Mouse (Mus musculus) forebrain, embryonic 11.5 days (tissue): Measurements from ENCODE around the gene Bbs5. TPM values are rescaled to one million over a fixed set of nuclear protein-coding genes. Genes with fewer than 3 reads are reported as not detected.
"Not testable (repeated sequence)": the region's sequence is repeated elsewhere in the genome, so short reads cannot be mapped to it uniquely, and the experiment has no call there.

Experiments
- ATAC-seq: fragments of 200-750 bp; cut with Nextera tagmentation; replicated peaks from 2 replicates; pipeline ENCODE4 v1.8.0; 2017; ENCODE audit warnings: moderate TSS enrichment; ENCODE audit not compliant: low FRiP score
- DNase-seq: peaks from one replicate; pipeline ENCODE4 v3.0.0-alpha.2; 2017; ENCODE audit warnings: low spot score
- H3K27ac ChIP-seq: fragments of 300-500 bp; sonication (generic); 2 replicates; pipeline ENCODE4 v1.5.1; 2014; ENCODE audit warnings: low read depth, low read length
- H3K27me3 ChIP-seq: fragments of 300-500 bp; sonication (generic); 2 replicates; pipeline ENCODE4 v1.6.1; 2014; ENCODE audit warnings: mild to moderate bottlenecking, low read length, mixed read lengths; ENCODE audit not compliant: control insufficient read depth, insufficient read depth
- H3K36me3 ChIP-seq: fragments of 300-500 bp; sonication (generic); 2 replicates; pipeline ENCODE4 v1.6.1; 2014; ENCODE audit warnings: mild to moderate bottlenecking, low read length, moderate library complexity, mixed read lengths; ENCODE audit not compliant: control insufficient read depth, insufficient read depth
- H3K4me1 ChIP-seq: fragments of 300-500 bp; sonication (generic); replicated peaks from 2 replicates; pipeline ENCODE4 v1.6.1; 2014; ENCODE audit warnings: low read length, mixed read lengths; ENCODE audit not compliant: control insufficient read depth, insufficient read depth
- H3K4me2 ChIP-seq: fragments of 300-500 bp; sonication (generic); 2 replicates; pipeline ENCODE4 v1.6.1; 2014; ENCODE audit warnings: low read depth, mild to moderate bottlenecking, low read length, moderate library complexity, mixed read lengths; ENCODE audit not compliant: severe bottlenecking
- H3K4me3 ChIP-seq: fragments of 300-500 bp; sonication (generic); 2 replicates; pipeline ENCODE4 v1.5.1; 2014; ENCODE audit warnings: low read depth, low read length
- H3K9ac ChIP-seq: fragments of 300-500 bp; sonication (generic); 2 replicates; pipeline ENCODE4 v1.6.1; 2014; ENCODE audit warnings: low read length
- H3K9me3 ChIP-seq: fragments of 300-500 bp; sonication (generic); 2 replicates; pipeline ENCODE4 v1.6.1; 2016; ENCODE audit warnings: low read length, mixed read lengths; ENCODE audit not compliant: control insufficient read depth
- WGBS: fragments of 180-500 bp; shearing (Covaris S2); extraction: QIAGEN DNeasy Blood & Tissue Kit; methylation state at CpG from one replicate; pipeline ENCODE4 v1.1.7; 2014; 5-methylcytosine and 5-hydroxymethylcytosine counted together
- polyA plus RNA-seq: library from polyadenylated mRNA; unstranded; fragments of >200 nt; fragmentation: Nextera tagmentation; extraction: Ambion mirVana; gene quantifications from 2 replicates; pipeline ENCODE4 v1.2.1, GENCODE M21; 2014

Gene Bbs5
- polyA plus RNA-seq, 1 experiment from 2014 or later = 18.8 TPM

DNA sequence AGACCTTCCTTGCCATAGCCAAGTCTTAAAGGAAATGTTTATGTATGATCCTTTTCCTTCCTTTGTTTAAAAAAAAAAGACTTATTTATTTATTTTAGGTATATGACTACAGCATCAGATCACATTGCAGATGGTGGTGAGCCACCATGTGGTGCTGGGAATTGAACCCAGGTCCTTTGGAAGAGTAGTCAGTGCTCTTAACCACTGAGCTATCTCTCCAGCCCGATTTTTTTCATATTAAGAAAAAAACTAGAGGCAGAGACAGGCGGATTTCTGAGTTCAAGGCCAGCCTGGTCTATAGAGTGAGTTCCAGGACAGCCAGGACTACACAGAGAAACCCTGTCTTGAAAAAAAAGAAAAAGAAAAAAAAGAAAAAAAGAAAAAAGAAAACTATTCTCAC lies 30.2 kb downstream of the Bbs5 start:
- not testable (repeated sequence) for H3K4me1 ChIP-seq, H3K9me3 ChIP-seq, DNase-seq, H3K4me2 ChIP-seq, ATAC-seq, H3K27me3 ChIP-seq, H3K9ac ChIP-seq, H3K36me3 ChIP-seq, H3K4me3 ChIP-seq, H3K27ac ChIP-seq
- WGBS = 80% methylated on average over 2 of the region's 2 CpGs

DNA sequence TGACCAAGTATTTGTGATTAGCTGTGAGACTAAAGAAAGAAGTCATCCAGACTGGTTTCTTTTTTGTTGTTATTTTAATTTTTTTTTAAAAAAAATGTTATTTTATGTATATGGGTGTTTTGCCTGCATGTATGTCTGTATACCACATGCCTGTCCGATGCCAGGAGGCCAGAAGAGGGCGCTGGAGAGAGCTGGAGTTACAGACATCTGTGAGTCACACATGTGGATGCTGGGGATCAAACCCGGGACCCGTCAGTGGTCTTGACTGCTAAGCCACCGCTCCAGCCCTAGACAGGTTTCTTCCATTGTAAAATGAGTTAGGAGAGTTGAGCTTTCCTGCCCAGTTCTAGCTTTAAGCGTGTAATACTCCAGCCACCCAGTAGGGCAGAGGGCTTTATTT lies 33.0 kb downstream of the Bbs5 start:
- Histone ChIP-seq H3K4me2 (no peak overlapping the region), H3K9ac (no peak overlapping the region), H3K27ac (no peak overlapping the region), H3K36me3 (no peaks in the 10 kb centered on the region), H3K4me1 (no peaks in the 10 kb centered on the region; the same call in 1 of the 2 replicates), H3K9me3 (no peaks in the 10 kb centered on the region), H3K4me3 (no peak overlapping the region), H3K27me3 (no peaks in the 10 kb centered on the region)
- DNase-seq (no peak), ATAC-seq (no peak)
- WGBS = 64% methylated on average over 6 of the region's 6 CpGs

DNA sequence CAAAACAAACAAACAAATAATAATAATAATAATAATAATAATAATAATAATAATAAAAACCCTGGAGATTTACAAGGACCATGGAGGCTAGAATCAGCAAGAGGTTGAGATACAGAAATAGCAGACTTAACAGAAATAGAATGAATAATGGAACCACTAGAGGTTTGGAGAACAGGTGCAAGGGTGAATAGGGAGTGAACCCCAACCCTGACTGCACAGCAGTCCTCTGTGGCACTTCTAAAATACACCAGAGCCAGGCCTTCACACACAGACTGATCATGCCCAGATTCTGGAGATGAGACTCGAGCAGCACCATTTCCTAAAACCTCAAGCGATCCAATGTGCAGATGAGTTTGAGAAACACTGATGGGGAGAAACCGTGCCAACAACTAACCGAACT lies 35.0 kb downstream of the Bbs5 start:
- Histone ChIP-seq H3K4me3 (no peak overlapping the region), H3K4me1 (no peaks in the 10 kb centered on the region; the same call in 1 of the 2 replicates), H3K9ac (no peak overlapping the region), H3K27me3 (no peaks in the 10 kb centered on the region), H3K9me3 (no peaks in the 10 kb centered on the region), H3K4me2 (no peak overlapping the region), H3K36me3 (no peaks in the 10 kb centered on the region), H3K27ac (no peak overlapping the region)
- DNase-seq (no peak), ATAC-seq (no peak)
- WGBS = 95% methylated on average over 4 of the region's 4 CpGs

DNA sequence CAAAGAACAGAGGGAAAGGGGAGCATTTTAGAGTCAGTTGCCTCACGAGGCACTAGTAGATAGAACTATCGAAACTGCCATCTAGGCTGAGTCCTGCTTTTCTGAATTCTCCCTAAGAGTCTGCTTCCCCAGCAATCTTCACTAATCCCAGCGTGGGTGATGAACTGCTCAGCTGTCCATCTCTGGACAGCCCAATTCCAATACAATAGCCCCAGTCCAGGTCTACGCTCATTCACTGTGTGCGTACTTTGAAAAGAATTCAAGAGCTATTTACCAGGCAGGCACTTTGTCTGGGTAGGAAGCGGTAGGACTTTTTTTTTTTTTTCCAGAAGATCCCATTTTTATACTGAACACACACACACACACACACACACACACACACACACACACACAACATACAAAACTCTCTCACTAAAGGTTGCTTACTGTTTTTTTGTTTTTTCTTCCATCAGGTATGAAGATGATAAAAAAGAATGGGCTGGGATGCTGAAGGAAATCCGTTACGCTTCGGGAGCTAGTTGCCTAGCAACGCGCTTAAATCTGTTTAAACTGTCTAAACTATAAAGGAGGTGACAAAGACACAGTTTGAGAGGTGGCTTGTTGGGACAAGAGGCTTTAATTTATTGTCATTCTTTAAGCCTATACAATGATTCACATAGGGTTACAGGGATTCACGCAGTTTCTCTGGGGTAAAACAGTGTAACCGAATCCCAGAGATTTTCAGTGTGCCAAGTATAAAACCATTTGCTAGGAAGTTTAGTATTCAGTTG lies 36.2 kb downstream of the Bbs5 start:
- Histone ChIP-seq H3K27me3 (no peaks in the 10 kb centered on the region), H3K36me3 (no peaks in the 10 kb centered on the region), H3K9ac (no peak overlapping the region), H3K4me1 (no peaks in the 10 kb centered on the region; the same call in 1 of the 2 replicates), H3K4me3 (no peak overlapping the region), H3K27ac (no peak overlapping the region), H3K9me3 (no peaks in the 10 kb centered on the region), H3K4me2 (no peak overlapping the region)
- DNase-seq (no peak), ATAC-seq (peak; percentile 51; the same call in 1 of the 2 replicates)
- 28% methylated on average over 13 of the region's 13 CpGs for WGBS

DNA sequence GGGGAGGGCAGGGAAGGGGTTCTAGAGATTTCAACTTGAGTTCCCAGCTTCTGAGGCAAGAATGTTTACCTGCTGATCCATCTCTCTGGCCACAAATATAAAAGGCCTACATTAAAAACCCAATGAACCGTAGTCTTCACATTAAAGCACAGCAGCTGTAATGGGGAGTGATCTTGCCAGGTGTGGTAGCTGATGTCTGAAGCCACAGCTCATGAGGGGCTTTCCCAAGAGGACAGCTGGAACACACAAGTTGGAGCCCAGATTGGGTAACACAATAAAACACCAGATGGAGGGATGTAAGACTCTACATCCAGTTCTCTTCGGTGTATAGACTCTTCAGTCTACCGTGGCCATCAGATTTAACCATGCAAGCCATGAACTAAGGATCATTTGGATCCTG lies 37.5 kb downstream of the Bbs5 start:
- 92% methylated on average over 3 of the region's 3 CpGs for WGBS
- Histone ChIP-seq H3K27me3 (no peaks in the 10 kb centered on the region), H3K4me2 (no peak overlapping the region), H3K27ac (no peak overlapping the region), H3K9me3 (no peaks in the 10 kb centered on the region), H3K9ac (no peak overlapping the region), H3K4me1 (no peaks in the 10 kb centered on the region; the same call in 1 of the 2 replicates), H3K36me3 (no peaks in the 10 kb centered on the region), H3K4me3 (no peak overlapping the region)
- no peak for ATAC-seq
- no peak for DNase-seq

DNA sequence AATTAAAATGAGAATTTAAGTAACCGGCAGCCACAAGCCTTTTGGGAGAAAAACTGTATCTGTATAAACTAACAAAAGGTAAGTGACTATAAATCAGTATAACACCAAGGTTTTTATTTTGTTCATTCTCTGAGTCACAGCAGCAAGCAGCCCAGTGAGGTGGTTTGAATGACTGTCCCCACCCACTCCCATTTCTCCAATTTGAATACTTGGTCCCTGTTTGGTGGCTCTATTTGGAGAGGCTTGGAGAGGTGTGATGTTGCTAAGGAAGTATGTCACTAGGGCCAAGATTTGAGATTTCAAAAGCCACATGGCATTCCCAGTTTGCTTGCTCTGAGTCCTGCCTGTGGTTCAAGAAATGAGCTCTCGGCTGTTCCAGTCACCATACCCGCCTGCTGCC lies 43.2 kb downstream of the Bbs5 start:
- no peaks in the 10 kb centered on the region for H3K36me3 ChIP-seq

DNA sequence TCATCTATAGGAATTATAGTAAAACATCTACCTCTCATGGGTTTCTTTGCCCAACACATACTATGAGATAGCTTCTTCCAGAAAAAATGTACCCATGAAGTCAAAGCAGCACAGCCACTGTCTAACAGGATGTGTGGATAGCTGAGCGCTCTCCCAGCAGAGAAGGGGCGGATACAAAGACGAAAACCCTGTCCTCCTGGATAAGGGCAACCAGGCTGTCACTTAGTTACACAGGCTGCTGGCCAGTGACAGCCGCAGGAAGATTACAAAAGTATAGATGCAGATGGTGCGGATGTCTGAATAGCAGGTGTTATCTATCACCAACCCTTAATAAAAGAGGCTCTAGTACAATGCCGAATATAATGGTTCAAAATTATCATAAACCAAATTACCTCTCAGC lies 43.9 kb downstream of the Bbs5 start:
- no peak overlapping the region for H3K9ac ChIP-seq
- H3K4me1 ChIP-seq = no peaks in the 10 kb centered on the region
- H3K36me3 ChIP-seq = no peaks in the 10 kb centered on the region
- ATAC-seq (no peak), DNase-seq (no peak)
- WGBS = 88% methylated on average over 6 of the region's 6 CpGs
- H3K27ac ChIP-seq = no peak overlapping the region
- H3K4me3 ChIP-seq = no peak overlapping the region
- H3K27me3 ChIP-seq = no peaks in the 10 kb centered on the region
- no peaks in the 10 kb centered on the region for H3K9me3 ChIP-seq
- H3K4me2 ChIP-seq = no peak overlapping the region

More for the DNA sequence above, 43.2 kb downstream of the Bbs5 start:
- Histone ChIP-seq H3K9ac (no peak overlapping the region), H3K4me1 (no peaks in the 10 kb centered on the region), H3K27me3 (no peaks in the 10 kb centered on the region), H3K9me3 (no peaks in the 10 kb centered on the region), H3K27ac (no peak overlapping the region), H3K4me2 (no peak overlapping the region), H3K4me3 (no peak overlapping the region)
- 89% methylated on average over 3 of the region's 3 CpGs for WGBS
- DNase-seq (no peak), ATAC-seq (no peak)

DNA sequence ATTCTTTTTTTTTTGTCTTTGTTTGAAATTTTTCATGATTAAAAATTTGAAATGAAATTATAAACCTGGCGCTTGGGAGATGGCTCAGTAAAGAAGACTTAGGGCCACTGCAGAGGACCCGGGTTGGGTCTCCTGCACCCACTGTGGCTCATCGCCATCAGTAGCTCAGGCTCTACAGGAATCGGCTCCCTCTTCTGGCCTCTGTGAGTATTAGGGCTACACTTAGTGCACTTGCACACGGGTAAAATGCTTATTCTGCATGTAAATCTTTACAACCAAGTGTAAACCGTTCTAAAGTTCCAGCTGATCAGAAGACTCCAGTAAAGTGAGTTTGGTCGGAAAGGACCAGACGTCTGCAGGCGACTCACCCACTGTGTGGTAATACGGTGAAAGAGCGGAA lies 46.5 kb downstream of the Bbs5 start:
- Histone ChIP-seq H3K9ac (no peak overlapping the region), H3K27me3 (no peaks in the 10 kb centered on the region), H3K4me3 (no peak overlapping the region), H3K9me3 (no peaks in the 10 kb centered on the region), H3K4me1 (no peaks in the 10 kb centered on the region), H3K36me3 (peaks cover 2% of the 10 kb centered on the region; the same call in 1 of the 2 replicates), H3K4me2 (no peak overlapping the region), H3K27ac (no peak overlapping the region)
- WGBS = 94% methylated on average over 11 of the region's 11 CpGs
- ATAC-seq (no peak), DNase-seq (no peak)

DNA sequence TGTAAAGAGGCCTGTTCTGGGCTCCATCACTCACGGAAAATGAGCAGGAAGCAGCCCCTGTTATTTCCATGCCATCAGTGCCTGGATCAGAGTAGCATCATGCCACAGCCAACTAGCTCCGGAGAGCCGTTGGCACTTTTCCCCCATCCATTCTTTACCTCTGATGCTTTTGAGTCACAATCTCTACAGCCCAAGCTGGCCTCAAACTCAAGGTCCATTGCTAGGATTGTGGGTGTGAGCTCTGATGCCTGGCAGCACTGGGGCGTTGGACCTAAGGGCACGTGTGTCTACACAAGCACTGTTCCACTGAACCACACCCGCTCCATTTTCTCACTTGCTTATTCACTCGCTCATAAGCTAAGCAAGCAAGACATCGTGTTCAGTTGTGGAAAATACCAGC lies 53.5 kb downstream of the Bbs5 start:
- Histone ChIP-seq H3K27me3 (no peaks in the 10 kb centered on the region), H3K36me3 (peaks cover 10% of the 10 kb centered on the region; the same call in 1 of the 2 replicates), H3K9ac (no peak overlapping the region), H3K4me2 (no peak overlapping the region), H3K27ac (no peak overlapping the region), H3K9me3 (no peaks in the 10 kb centered on the region), H3K4me1 (no peaks in the 10 kb centered on the region), H3K4me3 (no peak overlapping the region)
- WGBS = 96% methylated on average over 8 of the region's 8 CpGs
- ATAC-seq (no peak), DNase-seq (no peak)
